Mouse (Mus musculus) brain, adult 2 months (tissue): ENCODE data around the gene Lrrc8a.

Source experiments
- DNase-seq: peaks from one replicate; pipeline ENCODE4 v3.0.0; 2011; ENCODE audit warnings: low read depth, low spot score

The Lrrc8a gene

DNA sequence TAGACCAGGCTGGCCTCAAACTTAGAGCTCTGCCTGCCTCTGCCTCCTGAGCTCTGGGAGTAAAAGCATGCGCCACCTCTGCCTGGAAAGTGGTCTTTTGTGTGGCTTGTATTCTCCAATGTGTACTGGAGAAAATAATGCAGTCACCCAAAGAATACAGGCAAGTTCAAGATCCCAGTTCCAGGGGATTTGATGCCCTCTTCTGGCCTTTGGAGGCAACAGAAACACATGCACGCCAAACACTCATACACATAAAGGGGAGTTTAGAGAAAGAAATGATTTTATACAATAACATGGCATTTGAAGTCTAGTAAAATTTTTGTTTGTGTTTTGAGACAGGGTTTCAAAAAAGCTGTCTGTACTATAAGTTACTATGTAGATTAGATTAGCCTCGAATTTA lies 62.0 kb downstream of the Lrrc8a start:
- DNase-seq: no peak

DNA sequence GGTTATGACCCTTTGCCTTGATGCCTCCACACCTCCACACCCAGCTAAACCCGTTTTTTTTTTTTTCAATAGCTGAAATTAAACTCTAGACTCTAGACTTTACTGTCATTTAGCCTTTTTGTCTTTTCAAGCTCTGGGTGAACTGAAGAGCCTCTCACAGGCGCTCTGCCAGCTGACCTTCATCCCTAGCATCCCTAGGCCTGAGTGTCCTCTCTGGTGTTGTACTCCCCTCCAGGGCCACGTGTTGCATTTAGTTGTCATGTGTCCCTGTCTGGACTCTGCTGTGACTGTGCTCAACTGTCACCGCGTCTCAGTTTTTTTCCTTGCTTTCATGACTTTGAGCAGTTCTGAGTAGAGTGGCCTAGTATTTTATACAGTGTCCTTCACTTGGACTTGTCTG lies 62.5 kb downstream of the Lrrc8a start:
- no peak for DNase-seq

DNA sequence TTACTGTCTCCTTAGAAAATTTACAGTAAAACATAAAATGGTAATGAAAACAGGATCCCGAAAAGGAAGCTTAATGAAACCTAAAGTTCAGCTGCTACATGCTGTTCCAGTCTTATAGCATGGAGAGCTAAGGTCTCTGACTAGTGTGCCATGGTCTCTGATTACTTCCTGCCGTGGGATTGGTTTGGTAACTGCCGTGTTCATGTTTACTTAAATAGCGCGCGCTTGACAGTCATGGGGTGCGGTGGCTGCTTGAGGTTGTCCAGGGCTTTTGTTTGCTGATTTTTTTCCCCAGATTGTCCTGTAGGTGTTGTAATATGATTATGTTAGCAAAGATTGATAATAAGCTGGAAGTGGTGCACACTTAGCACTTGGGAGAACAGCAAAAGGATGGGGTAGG lies 68.6 kb downstream of the Lrrc8a start:
- DNase-seq: no peak

DNA sequence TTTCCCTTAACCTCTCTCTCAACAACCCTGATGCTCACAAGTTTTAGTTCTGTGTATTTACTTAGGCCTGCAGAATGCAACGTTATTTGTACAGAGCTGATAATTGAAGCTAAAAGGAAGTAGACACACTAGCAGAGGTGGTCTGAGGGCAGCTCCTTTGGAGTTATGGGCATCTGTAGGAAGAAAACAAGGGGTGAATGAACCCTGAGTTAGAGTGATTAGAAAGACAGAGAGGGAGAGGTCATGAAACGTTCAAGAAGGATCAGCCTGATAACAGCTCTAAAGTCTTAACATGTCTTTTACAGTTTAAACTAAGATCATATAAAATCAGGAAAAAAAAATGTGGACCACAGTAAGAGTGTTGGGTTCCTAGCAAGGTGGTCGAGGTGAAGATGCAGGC lies 71.8 kb downstream of the Lrrc8a start:
- no peak for DNase-seq

DNA sequence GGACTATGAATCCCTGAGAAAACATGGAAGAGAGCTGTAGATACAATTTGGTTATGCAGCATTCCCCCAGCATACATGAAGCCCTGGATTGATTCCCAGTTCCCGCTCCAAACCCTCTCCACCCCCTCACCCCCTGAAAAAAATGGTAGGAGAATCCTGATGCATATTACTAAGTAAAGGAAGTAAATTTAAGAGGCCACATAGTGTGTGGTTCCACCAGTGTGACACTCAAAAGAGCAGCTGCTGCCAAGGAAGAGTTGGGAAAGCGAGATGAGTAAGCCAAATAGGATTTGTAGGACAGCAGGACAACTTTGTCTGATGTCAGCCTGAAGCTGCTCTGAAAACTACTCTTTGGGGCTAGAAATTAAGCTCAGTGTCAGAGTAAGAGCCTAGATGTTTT lies 74.0 kb downstream of the Lrrc8a start:
- peak; percentile 73 for DNase-seq
